Mouse (Mus musculus): ENCODE data around the gene Pnmal2. TPM values are rescaled to one million over a fixed set of nuclear protein-coding genes. Genes with fewer than 3 reads are reported as not detected.

Pnmal2 gene
- total and polyA plus RNA-seq, 3 experiments = 0.07 TPM; not detected in 2

DNA sequence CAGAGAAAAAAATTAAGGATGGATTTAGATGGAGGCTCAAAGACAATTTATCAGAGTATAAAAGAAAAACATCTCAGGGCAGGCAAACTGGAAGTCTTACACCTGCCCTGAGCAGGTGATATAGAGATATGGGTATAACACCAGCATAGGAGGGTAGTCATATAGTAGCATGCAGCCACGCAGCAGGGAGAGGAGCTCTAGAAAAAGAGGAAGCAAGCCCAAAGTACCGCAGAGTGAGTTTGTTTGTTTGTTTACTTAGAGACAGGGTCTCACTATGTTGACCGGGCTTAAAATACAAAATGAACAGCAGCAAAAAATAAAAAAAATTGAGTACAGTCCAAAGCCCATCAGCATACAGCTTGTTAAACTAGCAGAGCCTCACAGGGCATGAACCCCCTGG lies 26.7 kb downstream of the Pnmal2 start:
- DNase-seq (ENCODE audit: low read depth, low spot score) = peak; percentile 28
- Histone ChIP-seq H3K27ac (ENCODE audit: control insufficient read depth, low read depth, low read length) (no peak overlapping the region), H3K79me2 (ENCODE audit: control insufficient read depth, insufficient read depth, low read length, poor library complexity) (no peaks in the 10 kb centered on the region), H3K36me3 (ENCODE audit: control insufficient read depth in 1 of 2, insufficient read depth in 2 of 2, low read length in 2 of 2) (no peaks in the 10 kb centered on the region), H3K4me1 (ENCODE audit: control insufficient read depth in 1 of 2, insufficient read depth in 2 of 2, low read length in 2 of 2) (no peaks in the 10 kb centered on the region), H3K9me3 (replicated peaks; ENCODE audit: insufficient read depth, low read length) (no peaks in the 10 kb centered on the region), H3K9ac (ENCODE audit: control insufficient read depth, low read depth, low read length, poor library complexity, severe bottlenecking) (no peak overlapping the region), H3K4me3 (ENCODE audit: control insufficient read depth in 1 of 2, insufficient read depth in 1 of 2, low read depth in 2 of 2, low read length in 2 of 2) (no peak overlapping the region), H3K27me3 (ENCODE audit: control insufficient read depth in 1 of 2, insufficient read depth in 2 of 2, low read length in 2 of 2) (no peaks in the 10 kb centered on the region)
- TF ChIP-seq MAX (IDR thresholded peaks at IDR 0.05; ENCODE audit: low read length) (no peak), ZC3H11A (IDR thresholded peaks at IDR 0.05; ENCODE audit: low read depth, low read length) (no peak), KAT2A (conservative IDR thresholded peaks at IDR 0.05; ENCODE audit: low read depth, low read length) (no peak), MYC (IDR thresholded peaks at IDR 0.05; ENCODE audit: low read depth, low read length) (no peak), TBP (IDR thresholded peaks at IDR 0.05; ENCODE audit: low read depth, low read length) (no peak), CTCF (IDR thresholded peaks at IDR 0.05 in 2 of 3, conservative IDR thresholded peaks at IDR 0.05 in 1 of 3; ENCODE audit: control insufficient read depth in 1 of 3, insufficient read depth in 1 of 3, low read depth in 2 of 3, low read length in 3 of 3, poor library complexity in 1 of 3, severe bottlenecking in 1 of 3) (no peak), RCOR1 (IDR thresholded peaks at IDR 0.05; ENCODE audit: low read depth, low read length) (no peak), ETS1 (IDR thresholded peaks at IDR 0.05; ENCODE audit: low read depth, low read length) (no peak), POLR2AphosphoS5 (IDR thresholded peaks at IDR 0.05; ENCODE audit: borderline replicate concordance, low read depth, low read length) (no peak), E2F4 (IDR thresholded peaks at IDR 0.05; ENCODE audit: borderline replicate concordance, low read depth, low read length) (no peak), MAFK (IDR thresholded peaks at IDR 0.05; ENCODE audit: borderline replicate concordance, low read depth, low read length) (no peak), POLR2AphosphoS2 (IDR thresholded peaks at IDR 0.05; ENCODE audit: low read length) (no peak), GATA1 (IDR thresholded peaks at IDR 0.05; ENCODE audit: low read depth, low read length) (no peak), USF1 (IDR thresholded peaks at IDR 0.05; ENCODE audit: low read depth, low read length) (no peak), ELF1 (IDR thresholded peaks at IDR 0.05; ENCODE audit: low read depth, low read length) (no peak), CHD1 (IDR thresholded peaks at IDR 0.05; ENCODE audit: low read depth, low read length) (no peak), TCF12 (IDR thresholded peaks at IDR 0.05; ENCODE audit: low read depth, low read length) (no peak), JUND (IDR thresholded peaks at IDR 0.05; ENCODE audit: low read depth, low read length) (no peak)

DNA sequence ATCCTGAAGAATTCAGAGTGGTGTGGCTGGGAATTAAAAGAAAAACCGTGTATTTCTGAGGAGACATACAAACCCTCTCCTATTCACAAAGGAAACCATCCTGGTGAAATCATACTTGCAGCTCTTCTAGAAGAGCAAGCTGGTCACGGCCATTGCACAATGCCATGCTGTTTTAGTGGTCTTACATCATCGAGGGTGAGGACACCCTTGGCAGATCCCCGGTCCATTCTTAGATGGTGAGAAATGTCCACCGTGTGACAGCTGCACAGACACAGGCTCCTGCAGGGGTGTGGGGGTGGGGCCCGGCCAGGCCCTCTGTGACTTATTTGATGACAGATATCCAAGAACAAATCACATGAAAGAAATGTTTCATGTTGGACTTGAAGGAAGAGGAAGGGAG lies 29.5 kb downstream of the Pnmal2 start:
- Histone ChIP-seq H3K27ac (ENCODE audit: control insufficient read depth, low read depth, low read length) (no peak overlapping the region), H3K4me3 (ENCODE audit: control insufficient read depth in 1 of 2, insufficient read depth in 1 of 2, low read depth in 2 of 2, low read length in 2 of 2) (no peak overlapping the region), H3K36me3 (ENCODE audit: control insufficient read depth in 1 of 2, insufficient read depth in 2 of 2, low read length in 2 of 2) (no peaks in the 10 kb centered on the region), H3K9me3 (replicated peaks; ENCODE audit: insufficient read depth, low read length) (no peaks in the 10 kb centered on the region), H3K79me2 (ENCODE audit: control insufficient read depth, insufficient read depth, low read length, poor library complexity) (no peaks in the 10 kb centered on the region), H3K4me1 (ENCODE audit: control insufficient read depth in 1 of 2, insufficient read depth in 2 of 2, low read length in 2 of 2) (no peaks in the 10 kb centered on the region), H3K27me3 (ENCODE audit: control insufficient read depth in 1 of 2, insufficient read depth in 2 of 2, low read length in 2 of 2) (no peaks in the 10 kb centered on the region), H3K9ac (ENCODE audit: control insufficient read depth, low read depth, low read length, poor library complexity, severe bottlenecking) (no peak overlapping the region)
- DNase-seq (ENCODE audit: low read depth, low spot score) = no peak
- no peak for TF ChIP-seq SIN3A (IDR thresholded peaks at IDR 0.05; ENCODE audit: low read length)
